Mouse (Mus musculus): Measurements from ENCODE around the gene Hmga2. TPM values are rescaled to one million over a fixed set of nuclear protein-coding genes. Genes with fewer than 3 reads are reported as not detected.

Hmga2 gene
- polyA plus RNA-seq, 1 experiment from 2014 or later = 2.1 TPM

DNA sequence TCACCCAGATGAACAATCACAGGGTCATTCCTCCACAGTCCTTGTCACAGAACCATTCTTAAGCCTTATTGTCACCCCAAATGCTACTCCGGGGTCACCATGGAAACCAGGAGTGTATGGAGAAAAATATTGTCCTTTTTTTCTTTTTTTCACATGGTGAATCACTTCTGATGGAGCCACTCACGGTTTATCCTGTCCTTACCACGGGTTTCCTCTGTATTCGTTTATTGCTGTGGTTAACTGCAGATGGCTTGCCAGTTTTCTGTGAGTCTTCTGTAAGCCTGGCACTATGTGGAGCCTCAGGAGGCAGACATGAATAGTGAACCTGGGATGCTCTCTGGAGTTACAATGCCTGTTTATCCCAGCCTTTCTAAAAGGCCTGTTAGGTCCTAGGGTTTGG is 53.4 kb downstream of the Hmga2 start:
- WGBS = 34% methylated on average over 4 of the region's 4 CpGs
- Histone ChIP-seq H3K27ac (peak overlapping the region; percentile 10; the same call in 1 of the 2 replicates), H3K9ac (no peak overlapping the region), H3K4me3 (replicated peaks; ENCODE audit: low read length) (no peak overlapping the region), H3K36me3 (replicated peaks; ENCODE audit: control insufficient read depth, insufficient read depth) (no peaks in the 10 kb centered on the region), H3K4me1 (replicated peaks; ENCODE audit: control insufficient read depth, insufficient read depth, low read length) (peaks cover 39% of the 10 kb centered on the region), H3K4me2 (replicated peaks) (no peak overlapping the region), H3K27me3 (ENCODE audit: control insufficient read depth, insufficient read depth, low read length) (no peaks in the 10 kb centered on the region), H3K9me3 (ENCODE audit: control insufficient read depth, low read length) (no peaks in the 10 kb centered on the region)
- DNase-seq (ENCODE audit: low spot score) (no peak), ATAC-seq (ENCODE audit: low FRiP score) (no peak)

DNA sequence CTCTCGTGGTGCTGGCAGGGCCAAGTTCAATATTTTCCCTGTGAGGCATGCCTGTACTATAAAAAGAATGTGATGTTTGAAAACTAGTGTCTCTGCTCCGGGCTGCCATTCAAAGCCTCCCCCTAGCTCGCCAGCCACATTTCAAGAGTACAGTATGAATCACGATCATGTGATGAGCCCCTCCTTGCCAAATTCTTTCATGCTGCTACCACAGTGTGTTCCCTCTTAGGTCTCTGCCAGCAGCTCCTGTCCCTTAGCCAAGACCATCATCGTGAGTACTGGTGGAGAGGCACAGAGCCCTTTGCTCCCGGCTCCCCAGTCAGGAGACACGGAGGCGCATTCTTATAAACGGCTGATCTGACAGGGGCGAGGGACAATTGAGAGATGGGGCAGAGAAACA is 54.2 kb downstream of the Hmga2 start:
- 37% methylated on average over 10 of the region's 10 CpGs for WGBS
- peaks cover 41% of the 10 kb centered on the region for H3K4me1 ChIP-seq (replicated peaks; ENCODE audit: control insufficient read depth, insufficient read depth, low read length)
- no peak overlapping the region for H3K9ac ChIP-seq

GRCm38 (mm10) chr10:120420971-120421629 is 55.2 kb downstream of the Hmga2 start:
- H3K4me1 ChIP-seq (replicated peaks; ENCODE audit: control insufficient read depth, insufficient read depth, low read length) = peaks cover 46% of the 10 kb centered on the region
- ATAC-seq (ENCODE audit: low FRiP score) (no peak), DNase-seq (ENCODE audit: low spot score) (no peak)
- no peak overlapping the region for H3K4me2 ChIP-seq (replicated peaks)
- no peak overlapping the region for H3K4me3 ChIP-seq (replicated peaks; ENCODE audit: low read length)
- no peak overlapping the region for H3K9ac ChIP-seq
- 75% methylated on average over 15 of the region's 15 CpGs for WGBS
- H3K36me3 ChIP-seq (replicated peaks; ENCODE audit: control insufficient read depth, insufficient read depth) = no peaks in the 10 kb centered on the region
- H3K27me3 ChIP-seq (ENCODE audit: control insufficient read depth, insufficient read depth, low read length) = no peaks in the 10 kb centered on the region
- H3K27ac ChIP-seq = no peak overlapping the region
- no peaks in the 10 kb centered on the region for H3K9me3 ChIP-seq (ENCODE audit: control insufficient read depth, low read length)

More for the DNA sequence above, 54.2 kb downstream of the Hmga2 start:
- Histone ChIP-seq H3K36me3 (replicated peaks; ENCODE audit: control insufficient read depth, insufficient read depth) (no peaks in the 10 kb centered on the region), H3K4me3 (replicated peaks; ENCODE audit: low read length) (no peak overlapping the region), H3K9me3 (ENCODE audit: control insufficient read depth, low read length) (no peaks in the 10 kb centered on the region), H3K4me2 (replicated peaks) (0 out of 2 replicates have a peak overlapping the region, but pooled peaks have one; percentile 6), H3K27ac (no peak overlapping the region), H3K27me3 (ENCODE audit: control insufficient read depth, insufficient read depth, low read length) (no peaks in the 10 kb centered on the region)
- peak; percentile 81; the same call in 1 of the 2 replicates for ATAC-seq (ENCODE audit: low FRiP score)
- DNase-seq (ENCODE audit: low spot score) = peak; percentile 74

DNA sequence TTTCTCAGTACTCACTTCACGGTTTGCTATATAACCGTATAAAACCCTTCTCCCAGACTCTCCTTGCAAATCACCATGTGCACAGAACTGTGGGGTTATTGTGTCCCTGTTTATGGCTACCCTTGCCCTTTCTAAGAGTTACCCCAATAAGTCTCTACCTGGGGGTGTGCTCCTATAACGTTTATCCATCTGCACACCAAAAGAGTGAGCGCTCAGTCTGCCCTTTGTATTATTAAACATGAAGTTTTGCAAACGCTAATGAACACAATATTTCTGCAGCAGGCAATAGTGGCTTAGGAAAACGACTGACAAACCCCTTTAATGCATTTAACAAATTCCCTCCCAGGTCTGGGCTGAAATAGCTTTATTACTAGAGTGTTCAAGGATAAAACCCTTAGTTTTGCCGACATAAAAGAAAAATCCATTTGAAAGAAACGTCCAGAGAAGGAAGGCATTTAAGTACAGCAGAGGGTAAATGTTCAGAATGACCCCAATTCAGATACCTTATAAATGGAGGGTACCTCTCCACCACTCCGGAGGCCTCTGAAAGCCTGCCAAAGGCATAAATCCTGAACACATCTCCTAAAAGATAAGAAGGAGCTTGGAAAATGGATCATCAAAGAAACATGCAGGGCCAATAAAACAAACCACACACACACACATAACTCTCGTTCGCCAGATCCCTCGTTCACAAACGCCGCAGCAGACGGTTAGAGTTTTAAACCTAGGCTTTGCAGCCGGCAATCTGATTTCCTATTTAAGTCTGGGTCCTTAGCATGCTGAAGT is 57.3 kb downstream of the Hmga2 start:
- 51% methylated on average over 16 of the region's 16 CpGs for WGBS
- ATAC-seq (ENCODE audit: low FRiP score) = no peak
- H3K4me1 ChIP-seq (replicated peaks; ENCODE audit: control insufficient read depth, insufficient read depth, low read length) = peaks cover 46% of the 10 kb centered on the region
- H3K9ac ChIP-seq = no peak overlapping the region
- peak overlapping the region; percentile 27; the same call in 1 of the 2 replicates for H3K27ac ChIP-seq
- H3K36me3 ChIP-seq (replicated peaks; ENCODE audit: control insufficient read depth, insufficient read depth) = no peaks in the 10 kb centered on the region
- H3K27me3 ChIP-seq (ENCODE audit: control insufficient read depth, insufficient read depth, low read length) = no peaks in the 10 kb centered on the region
- no peak overlapping the region for H3K4me2 ChIP-seq (replicated peaks)
- no peak for DNase-seq (ENCODE audit: low spot score)
- H3K4me3 ChIP-seq (replicated peaks; ENCODE audit: low read length) = no peak overlapping the region
- H3K9me3 ChIP-seq (ENCODE audit: control insufficient read depth, low read length) = no peaks in the 10 kb centered on the region

DNA sequence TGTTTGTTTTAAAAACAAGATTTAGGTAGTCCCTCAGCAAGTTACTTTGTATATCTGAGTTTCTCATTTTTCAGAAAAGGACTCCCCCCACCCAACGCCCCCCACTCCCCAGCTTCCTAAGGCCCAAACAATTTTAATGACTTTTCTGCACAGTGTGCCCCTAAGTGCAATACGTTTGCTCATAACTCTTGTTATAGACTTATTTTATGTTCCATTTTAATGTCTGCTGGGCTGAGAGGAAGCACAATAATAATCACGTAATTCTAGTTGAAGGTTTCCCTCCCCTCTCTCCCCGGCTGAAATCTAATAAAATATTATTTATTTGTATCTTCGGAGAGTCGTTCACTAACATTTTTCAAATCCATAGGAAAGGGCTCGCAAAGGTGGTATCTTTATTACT is 58.1 kb downstream of the Hmga2 start:
- ATAC-seq (ENCODE audit: low FRiP score) (no peak), DNase-seq (ENCODE audit: low spot score) (no peak)
- Histone ChIP-seq H3K27ac (peak overlapping the region; percentile 43), H3K9ac (no peak overlapping the region), H3K9me3 (ENCODE audit: control insufficient read depth, low read length) (no peaks in the 10 kb centered on the region), H3K4me1 (replicated peaks; ENCODE audit: control insufficient read depth, insufficient read depth, low read length) (peaks cover 46% of the 10 kb centered on the region), H3K27me3 (ENCODE audit: control insufficient read depth, insufficient read depth, low read length) (no peaks in the 10 kb centered on the region), H3K4me2 (replicated peaks) (peak overlapping the region; percentile 14; the same call in 1 of the 2 replicates), H3K4me3 (replicated peaks; ENCODE audit: low read length) (no peak overlapping the region), H3K36me3 (replicated peaks; ENCODE audit: control insufficient read depth, insufficient read depth) (no peaks in the 10 kb centered on the region)
- 56% methylated on average over 7 of the region's 7 CpGs for WGBS

DNA sequence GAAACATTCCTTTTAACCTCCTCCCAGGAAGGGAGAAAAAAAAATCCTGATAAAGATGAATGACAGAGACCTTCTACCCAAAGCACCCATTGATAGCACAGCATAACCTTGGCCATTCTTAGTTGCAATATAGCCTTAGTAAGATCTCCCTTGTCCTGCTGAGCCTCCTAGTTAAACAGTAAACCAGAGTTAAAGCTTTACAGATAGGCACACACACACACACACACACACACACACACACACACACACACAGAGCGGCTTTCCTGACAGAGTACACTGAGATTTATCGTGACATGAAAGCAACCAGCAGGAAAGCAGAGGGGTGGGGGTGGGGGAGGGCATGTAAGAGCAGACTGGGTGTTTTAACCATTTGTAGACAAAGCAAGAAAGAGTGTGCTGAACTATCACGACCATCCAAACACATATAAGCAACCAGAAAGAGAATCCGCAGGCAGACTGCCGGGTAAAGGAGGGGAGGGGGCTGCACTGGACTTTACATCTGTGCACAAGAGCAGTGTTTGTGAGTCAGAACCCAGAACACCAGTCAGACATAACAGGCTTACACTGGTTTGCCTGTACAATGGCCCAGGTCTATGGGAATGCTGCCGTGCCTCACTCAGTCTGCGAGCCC is 58.7 kb downstream of the Hmga2 start:
- peak overlapping the region; percentile 14; the same call in 1 of the 2 replicates for H3K4me2 ChIP-seq (replicated peaks)
- WGBS = 7% methylated on average over 7 of the region's 7 CpGs

GRCm38 (mm10) chr10:120417116-120417487 is 59.2 kb downstream of the Hmga2 start:
- H3K4me2 ChIP-seq (replicated peaks) = 0 out of 2 replicates have a peak overlapping the region, but pooled peaks have one; percentile 14
- peaks cover 38% of the 10 kb centered on the region for H3K4me1 ChIP-seq (replicated peaks; ENCODE audit: control insufficient read depth, insufficient read depth, low read length)
- peak overlapping the region; percentile 43 for H3K27ac ChIP-seq
- 13% methylated on average over 5 of the region's 5 CpGs for WGBS
- DNase-seq (ENCODE audit: low spot score) (no peak), ATAC-seq (ENCODE audit: low FRiP score) (peak; percentile 61; the same call in 1 of the 2 replicates)
- H3K4me3 ChIP-seq (replicated peaks; ENCODE audit: low read length) = no peak overlapping the region
- no peaks in the 10 kb centered on the region for H3K9me3 ChIP-seq (ENCODE audit: control insufficient read depth, low read length)
- H3K27me3 ChIP-seq (ENCODE audit: control insufficient read depth, insufficient read depth, low read length) = no peaks in the 10 kb centered on the region
- H3K36me3 ChIP-seq (replicated peaks; ENCODE audit: control insufficient read depth, insufficient read depth) = no peaks in the 10 kb centered on the region
- H3K9ac ChIP-seq = no peak overlapping the region

More for the DNA sequence above, 58.7 kb downstream of the Hmga2 start:
- H3K4me3 ChIP-seq (replicated peaks; ENCODE audit: low read length) = no peak overlapping the region
- H3K36me3 ChIP-seq (replicated peaks; ENCODE audit: control insufficient read depth, insufficient read depth) = no peaks in the 10 kb centered on the region
- DNase-seq (ENCODE audit: low spot score) (no peak), ATAC-seq (ENCODE audit: low FRiP score) (peak; percentile 49; the same call in 1 of the 2 replicates)
- H3K27ac ChIP-seq = peak overlapping the region; percentile 43
- H3K27me3 ChIP-seq (ENCODE audit: control insufficient read depth, insufficient read depth, low read length) = no peaks in the 10 kb centered on the region
- H3K9me3 ChIP-seq (ENCODE audit: control insufficient read depth, low read length) = no peaks in the 10 kb centered on the region
- H3K4me1 ChIP-seq (replicated peaks; ENCODE audit: control insufficient read depth, insufficient read depth, low read length) = peaks cover 40% of the 10 kb centered on the region
- no peak overlapping the region for H3K9ac ChIP-seq

GRCm38 (mm10) chr10:120416628-120417027 is 59.6 kb downstream of the Hmga2 start:
- Histone ChIP-seq H3K27ac (peak overlapping the region; percentile 43; the same call in 1 of the 2 replicates), H3K9me3 (ENCODE audit: control insufficient read depth, low read length) (no peaks in the 10 kb centered on the region), H3K4me1 (replicated peaks; ENCODE audit: control insufficient read depth, insufficient read depth, low read length) (peaks cover 35% of the 10 kb centered on the region), H3K9ac (no peak overlapping the region), H3K27me3 (ENCODE audit: control insufficient read depth, insufficient read depth, low read length) (no peaks in the 10 kb centered on the region), H3K4me3 (replicated peaks; ENCODE audit: low read length) (no peak overlapping the region), H3K36me3 (replicated peaks; ENCODE audit: control insufficient read depth, insufficient read depth) (no peaks in the 10 kb centered on the region), H3K4me2 (replicated peaks) (no peak overlapping the region)
- no peak for ATAC-seq (ENCODE audit: low FRiP score)
- no peak for DNase-seq (ENCODE audit: low spot score)
- WGBS = 46% methylated on average over 12 of the region's 12 CpGs

DNA sequence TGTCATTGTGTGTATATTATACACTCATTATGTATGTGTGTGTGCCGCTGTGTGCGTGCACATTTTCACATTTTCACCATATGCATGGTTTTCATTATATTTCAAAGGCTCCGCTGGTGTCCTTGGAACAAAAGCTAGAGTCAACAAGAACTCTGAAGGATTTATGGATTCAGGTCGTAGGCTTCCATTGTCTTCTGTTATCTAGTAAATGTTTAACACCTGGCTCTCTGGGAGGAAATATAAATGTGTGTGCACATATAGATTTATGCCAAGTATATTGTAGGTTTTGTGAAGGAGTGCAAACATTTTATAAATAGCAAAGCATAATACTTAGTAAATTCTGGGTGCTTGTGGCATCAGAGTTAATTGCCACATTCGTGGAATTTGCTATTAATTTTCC is 64.1 kb downstream of the Hmga2 start:
- Histone ChIP-seq H3K27ac (no peak overlapping the region), H3K4me2 (replicated peaks) (no peak overlapping the region), H3K4me3 (replicated peaks; ENCODE audit: low read length) (no peak overlapping the region), H3K4me1 (replicated peaks; ENCODE audit: control insufficient read depth, insufficient read depth, low read length) (peaks cover 8% of the 10 kb centered on the region), H3K36me3 (replicated peaks; ENCODE audit: control insufficient read depth, insufficient read depth) (no peaks in the 10 kb centered on the region), H3K27me3 (ENCODE audit: control insufficient read depth, insufficient read depth, low read length) (no peaks in the 10 kb centered on the region), H3K9ac (no peak overlapping the region), H3K9me3 (ENCODE audit: control insufficient read depth, low read length) (no peaks in the 10 kb centered on the region)
- no peak for ATAC-seq (ENCODE audit: low FRiP score)
- no peak for DNase-seq (ENCODE audit: low spot score)
- 79% methylated on average over 5 of the region's 5 CpGs for WGBS

All from hindbrain, embryonic 14.5 days (tissue).